Mouse (Mus musculus): ENCODE measurements around the gene Sae1. TPM values are rescaled to one million over a fixed set of nuclear protein-coding genes. Genes with fewer than 3 reads are reported as not detected.
"Not testable (repeated sequence)": the region's sequence is repeated elsewhere in the genome, so short reads cannot be mapped to it uniquely, and the experiment has no call there.

The Sae1 gene
- polyA plus RNA-seq, 1 experiment = 256 TPM

GRCm38 (mm10) chr7:16395944-16396343, 8.3 kb upstream of the Sae1 start:
- Histone ChIP-seq H3K36me3 (ENCODE audit: control insufficient read depth, insufficient read depth, low read length, poor library complexity, severe bottlenecking) (no peaks in the 10 kb centered on the region), H3K9ac (ENCODE audit: low read depth, poor library complexity, severe bottlenecking) (no peak overlapping the region), H3K27me3 (ENCODE audit: control insufficient read depth, insufficient read depth, low read length, poor library complexity, severe bottlenecking) (no peaks in the 10 kb centered on the region), H3K4me3 (ENCODE audit: low read depth, low read length) (no peak overlapping the region), H3K9me3 (replicated peaks; ENCODE audit: control insufficient read depth, insufficient read depth, low read length, poor library complexity, severe bottlenecking) (no peaks in the 10 kb centered on the region), H3K4me1 (ENCODE audit: control insufficient read depth, insufficient read depth, low read length) (no peaks in the 10 kb centered on the region), H3K27ac (ENCODE audit: insufficient read depth, low read length) (no peak overlapping the region)
- TF ChIP-seq POLR2A (IDR thresholded peaks at IDR 0.05; ENCODE audit: insufficient read depth, low read length) (no peak), CTCF (IDR thresholded peaks at IDR 0.05; ENCODE audit: low read depth, low read length) (no peak), EP300 (IDR thresholded peaks at IDR 0.05; ENCODE audit: insufficient read depth, low read depth, low read length) (no peak)

GRCm38 (mm10) chr7:16392923-16393322, 5.3 kb upstream of the Sae1 start:
- Histone ChIP-seq H3K4me1 (ENCODE audit: control insufficient read depth, insufficient read depth, low read length) (no peaks in the 10 kb centered on the region), H3K27me3 (ENCODE audit: control insufficient read depth, insufficient read depth, low read length, poor library complexity, severe bottlenecking) (no peaks in the 10 kb centered on the region), H3K9ac (ENCODE audit: low read depth, poor library complexity, severe bottlenecking) (no peak overlapping the region), H3K36me3 (ENCODE audit: control insufficient read depth, insufficient read depth, low read length, poor library complexity, severe bottlenecking) (no peaks in the 10 kb centered on the region), H3K4me3 (ENCODE audit: low read depth, low read length) (peak overlapping the region; percentile 1; the same call in 1 of the 2 replicates), H3K9me3 (replicated peaks; ENCODE audit: control insufficient read depth, insufficient read depth, low read length, poor library complexity, severe bottlenecking) (no peaks in the 10 kb centered on the region), H3K27ac (ENCODE audit: insufficient read depth, low read length) (no peak overlapping the region)
- TF ChIP-seq EP300 (IDR thresholded peaks at IDR 0.05; ENCODE audit: insufficient read depth, low read depth, low read length) (no peak), POLR2A (IDR thresholded peaks at IDR 0.05; ENCODE audit: insufficient read depth, low read length) (no peak), CTCF (IDR thresholded peaks at IDR 0.05; ENCODE audit: low read depth, low read length) (no peak)

GRCm38 (mm10) chr7:16389942-16390341, 2.3 kb upstream of the Sae1 start:
- not testable (repeated sequence) for H3K36me3 ChIP-seq (ENCODE audit: control insufficient read depth, insufficient read depth, low read length, poor library complexity, severe bottlenecking); H3K4me3 ChIP-seq (ENCODE audit: low read depth, low read length); H3K27ac ChIP-seq (ENCODE audit: insufficient read depth, low read length); H3K27me3 ChIP-seq (ENCODE audit: control insufficient read depth, insufficient read depth, low read length, poor library complexity, severe bottlenecking); H3K9ac ChIP-seq (ENCODE audit: low read depth, poor library complexity, severe bottlenecking); H3K9me3 ChIP-seq (replicated peaks; ENCODE audit: control insufficient read depth, insufficient read depth, low read length, poor library complexity, severe bottlenecking); H3K4me1 ChIP-seq (ENCODE audit: control insufficient read depth, insufficient read depth, low read length)

GRCm38 (mm10) chr7:16376505-16376904, 11.1 kb downstream of the Sae1 start:
- no peaks in the 10 kb centered on the region for H3K4me1 ChIP-seq (ENCODE audit: control insufficient read depth, insufficient read depth, low read length)
- H3K36me3 ChIP-seq (ENCODE audit: control insufficient read depth, insufficient read depth, low read length, poor library complexity, severe bottlenecking) = peaks cover 76% of the 10 kb centered on the region
- no peak overlapping the region for H3K4me3 ChIP-seq (ENCODE audit: low read depth, low read length)
- TF ChIP-seq CTCF (IDR thresholded peaks at IDR 0.05; ENCODE audit: low read depth, low read length) (peak; percentile 21), EP300 (IDR thresholded peaks at IDR 0.05; ENCODE audit: insufficient read depth, low read depth, low read length) (no peak), POLR2A (IDR thresholded peaks at IDR 0.05; ENCODE audit: insufficient read depth, low read length) (no peak)
- no peaks in the 10 kb centered on the region for H3K27me3 ChIP-seq (ENCODE audit: control insufficient read depth, insufficient read depth, low read length, poor library complexity, severe bottlenecking)
- H3K27ac ChIP-seq (ENCODE audit: insufficient read depth, low read length) = no peak overlapping the region
- H3K9ac ChIP-seq (ENCODE audit: low read depth, poor library complexity, severe bottlenecking) = no peak overlapping the region
- H3K9me3 ChIP-seq (replicated peaks; ENCODE audit: control insufficient read depth, insufficient read depth, low read length, poor library complexity, severe bottlenecking) = no peaks in the 10 kb centered on the region

- Histone ChIP-seq H3K27me3 (ENCODE audit: control insufficient read depth, insufficient read depth, low read length, poor library complexity, severe bottlenecking) (no peaks in the 10 kb centered on the region), H3K36me3 (ENCODE audit: control insufficient read depth, insufficient read depth, low read length, poor library complexity, severe bottlenecking) (peaks cover 83% of the 10 kb centered on the region), H3K9me3 (replicated peaks; ENCODE audit: control insufficient read depth, insufficient read depth, low read length, poor library complexity, severe bottlenecking) (no peaks in the 10 kb centered on the region), H3K4me3 (ENCODE audit: low read depth, low read length) (no peak overlapping the region), H3K27ac (ENCODE audit: insufficient read depth, low read length) (no peak overlapping the region), H3K9ac (ENCODE audit: low read depth, poor library complexity, severe bottlenecking) (no peak overlapping the region), H3K4me1 (ENCODE audit: control insufficient read depth, insufficient read depth, low read length) (no peaks in the 10 kb centered on the region)
- no peak for TF ChIP-seq CTCF (IDR thresholded peaks at IDR 0.05; ENCODE audit: low read depth, low read length)
- TF ChIP-seq EP300 (IDR thresholded peaks at IDR 0.05; ENCODE audit: insufficient read depth, low read depth, low read length) = no peak
- TF ChIP-seq POLR2A (IDR thresholded peaks at IDR 0.05; ENCODE audit: insufficient read depth, low read length) = no peak
These were observed 12.6 kb downstream of the Sae1 start for GRCm38 (mm10) chr7:16374989-16375388.

GRCm38 (mm10) chr7:16373719-16374118, 13.9 kb downstream of the Sae1 start:
- Histone ChIP-seq H3K4me1 (ENCODE audit: control insufficient read depth, insufficient read depth, low read length) (no peaks in the 10 kb centered on the region), H3K36me3 (ENCODE audit: control insufficient read depth, insufficient read depth, low read length, poor library complexity, severe bottlenecking) (peaks cover 92% of the 10 kb centered on the region), H3K9me3 (replicated peaks; ENCODE audit: control insufficient read depth, insufficient read depth, low read length, poor library complexity, severe bottlenecking) (no peaks in the 10 kb centered on the region), H3K27ac (ENCODE audit: insufficient read depth, low read length) (no peak overlapping the region), H3K9ac (ENCODE audit: low read depth, poor library complexity, severe bottlenecking) (no peak overlapping the region), H3K27me3 (ENCODE audit: control insufficient read depth, insufficient read depth, low read length, poor library complexity, severe bottlenecking) (no peaks in the 10 kb centered on the region), H3K4me3 (ENCODE audit: low read depth, low read length) (no peak overlapping the region)
- TF ChIP-seq EP300 (IDR thresholded peaks at IDR 0.05; ENCODE audit: insufficient read depth, low read depth, low read length) (no peak), CTCF (IDR thresholded peaks at IDR 0.05; ENCODE audit: low read depth, low read length) (no peak), POLR2A (IDR thresholded peaks at IDR 0.05; ENCODE audit: insufficient read depth, low read length) (no peak)

All from ES-Bruce4 (cell line).